Mouse (Mus musculus) MN1 (cell line): ENCODE results near the gene Cbx5.
"Not testable (repeated sequence)": the region's sequence is repeated elsewhere in the genome, so short reads cannot be mapped to it uniquely, and the experiment has no call there.

Experiments used
- DNase-seq: peaks from one replicate; pipeline ENCODE4 v3.0.0-alpha.2; 2016; ENCODE audit warnings: low spot score

Cbx5 gene

DNA sequence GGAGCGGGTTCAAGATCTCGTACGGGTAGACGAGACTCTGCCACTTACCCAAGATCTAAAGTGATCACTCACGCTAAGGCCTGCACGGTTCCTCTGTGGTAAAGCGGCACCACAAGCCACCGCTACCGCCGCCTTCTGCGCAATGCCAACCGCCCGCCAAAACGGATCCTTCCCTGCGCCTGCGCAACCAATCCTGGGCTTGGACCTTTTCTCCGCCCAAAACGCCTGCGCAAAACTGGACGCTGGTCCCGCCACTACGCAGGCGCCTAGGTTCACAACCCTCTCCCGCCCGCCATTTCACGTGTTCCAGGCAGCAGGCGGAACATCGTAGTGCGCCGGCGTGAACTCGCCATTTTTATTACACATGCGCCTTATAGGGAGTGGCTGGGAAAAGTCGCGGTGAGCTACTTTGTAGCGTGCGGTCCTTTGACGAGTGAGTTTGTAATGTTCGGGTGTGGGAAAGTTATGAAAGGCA, at the start of gene Cbx5:
Gene Cbx5 (minus strand): TSS at position 132 of the 475 bp plus-strand sequence.
- DNase-seq: peak; percentile 100

- peak; percentile 85 for DNase-seq
These were observed 46.3 kb upstream of the Cbx5 start for GRCm38 (mm10) chr15:103285778-103286417.

DNA sequence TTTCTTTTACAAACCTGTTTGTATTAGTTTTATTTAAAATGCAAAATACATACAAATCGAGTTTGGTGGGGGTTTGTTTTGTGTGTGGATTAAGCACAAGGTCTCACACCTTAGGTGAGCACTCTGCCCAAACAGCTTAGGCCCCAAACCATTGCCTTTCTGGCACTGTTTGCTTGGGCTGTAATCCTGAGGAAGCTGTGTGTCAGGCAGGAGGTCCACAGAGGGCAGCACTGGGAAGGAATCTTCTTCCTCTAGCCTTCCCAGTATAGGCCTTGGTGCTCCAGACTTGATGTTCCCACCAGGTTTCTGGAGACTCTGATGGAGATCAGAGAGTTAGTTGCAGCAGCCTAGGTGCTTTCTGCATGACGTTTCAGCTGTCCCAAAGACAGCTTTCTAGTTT, 45.0 kb upstream of the Cbx5 start:
- DNase-seq: no peak

- peak; percentile 46 for DNase-seq
These were observed 44.5 kb upstream of the Cbx5 start for GRCm38 (mm10) chr15:103284066-103284465.

DNA sequence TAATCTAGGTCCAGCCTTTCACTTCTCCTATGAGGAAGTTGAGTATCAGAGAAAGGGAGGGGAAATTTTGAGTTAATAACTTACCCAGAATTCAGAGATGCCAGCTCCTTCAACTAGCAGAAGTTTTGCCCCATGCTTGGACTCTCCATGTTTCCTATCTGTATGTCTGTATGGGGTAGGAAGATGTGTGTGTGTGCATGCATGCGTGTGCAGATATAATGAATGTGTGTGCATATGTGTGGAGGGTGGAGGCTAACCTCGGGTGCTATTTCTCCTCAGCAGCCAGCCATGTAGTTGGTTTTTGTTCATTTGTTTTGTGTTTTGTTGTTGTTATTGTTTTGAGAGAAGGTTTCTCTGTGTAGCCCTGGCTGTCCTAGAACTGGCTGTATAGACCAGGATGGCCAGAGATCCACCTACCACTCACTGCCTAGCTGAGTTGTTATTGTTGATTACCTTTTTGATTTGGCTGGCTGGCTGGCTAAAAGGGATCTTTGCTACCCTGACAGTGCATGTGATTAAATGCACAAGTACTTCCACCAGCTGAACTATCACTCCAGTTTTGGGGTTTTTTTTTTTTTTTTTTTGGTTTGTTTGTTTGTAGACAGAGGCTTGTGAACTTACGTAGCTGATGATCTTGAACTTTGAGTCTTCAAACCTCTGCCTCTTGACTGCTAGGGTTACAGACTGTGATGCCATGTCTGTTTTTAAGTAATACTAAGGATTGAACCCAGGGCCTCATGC, 42.0 kb upstream of the Cbx5 start:
- no peak for DNase-seq

DNA sequence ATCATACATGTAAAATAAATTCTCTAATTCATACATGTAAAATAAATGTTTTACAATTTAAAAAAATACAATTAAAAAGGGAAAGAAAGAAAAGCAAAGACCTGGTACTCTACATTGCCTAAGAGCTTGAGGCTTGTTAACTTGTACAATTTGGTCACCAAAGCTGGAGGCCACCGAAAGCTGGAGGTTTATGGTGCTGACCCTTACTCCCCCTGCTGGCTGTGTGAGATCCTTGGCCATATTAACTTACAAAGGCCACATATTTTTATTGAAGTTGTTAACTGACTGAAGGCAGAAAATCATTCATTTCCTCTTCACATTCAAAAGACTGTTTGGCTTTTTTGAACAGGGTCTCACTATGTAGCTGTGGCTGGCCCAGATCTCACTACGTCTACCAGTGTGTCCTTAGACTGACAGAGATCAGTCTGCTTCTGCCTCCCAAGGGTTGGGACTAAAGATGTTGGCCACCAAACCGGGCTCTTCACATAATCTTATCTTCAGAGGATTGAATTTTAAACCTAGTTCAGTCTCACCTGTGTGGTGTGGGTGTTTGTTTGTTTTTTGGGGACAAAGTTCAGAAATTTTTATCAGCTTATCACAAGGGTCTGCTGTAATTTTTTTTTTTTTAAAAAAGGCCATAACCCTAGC, 41.3 kb upstream of the Cbx5 start:
- peak; percentile 68 for DNase-seq

GRCm38 (mm10) chr15:103279750-103280149, 40.1 kb upstream of the Cbx5 start:
- no peak for DNase-seq

- DNase-seq: no peak
These were observed 38.3 kb upstream of the Cbx5 start for GRCm38 (mm10) chr15:103277949-103278348.

GRCm38 (mm10) chr15:103275943-103276342, 36.3 kb upstream of the Cbx5 start:
- DNase-seq: not testable (repeated sequence)

DNA sequence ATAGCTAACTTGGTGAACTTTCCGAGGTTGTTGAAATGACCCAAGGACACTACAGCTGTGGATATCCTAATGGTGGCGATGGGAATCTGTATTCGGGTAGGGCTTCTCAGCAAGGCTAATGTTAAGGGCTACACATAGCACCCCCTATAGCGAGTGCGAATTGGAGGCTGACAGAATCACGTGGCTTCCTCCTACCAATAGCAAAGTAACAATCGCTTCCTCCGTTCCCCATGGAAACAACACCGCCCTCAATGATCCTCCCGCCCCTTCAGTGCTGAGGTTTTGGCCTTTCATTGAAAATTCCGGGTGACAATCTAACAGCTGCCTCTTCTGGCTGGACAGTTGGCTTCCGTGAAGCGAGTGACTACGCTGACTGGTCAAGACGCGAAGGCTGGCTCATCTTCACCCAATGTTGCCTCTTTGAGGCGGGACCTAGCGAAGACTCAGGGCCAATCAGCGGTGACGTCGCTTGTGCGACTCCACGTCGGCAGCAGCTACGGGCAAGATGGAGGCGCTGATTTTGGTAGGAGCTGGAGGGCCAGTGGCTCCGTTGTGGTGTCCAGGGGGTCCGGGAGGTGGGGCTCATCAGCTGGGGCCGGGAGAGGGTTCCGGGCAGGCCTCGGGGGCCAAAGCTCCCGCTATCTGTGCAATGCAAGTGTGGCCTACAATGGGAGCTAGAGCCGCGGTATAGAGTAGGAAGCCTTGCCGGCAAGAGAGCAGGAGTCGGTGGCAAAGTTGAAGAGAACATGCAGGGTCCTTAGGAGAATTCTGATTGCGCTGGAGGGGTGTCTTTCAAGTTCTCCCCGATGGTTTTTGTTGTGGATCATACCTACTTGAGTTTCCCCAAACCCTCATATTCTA, 33.0 kb upstream of the Cbx5 start, which contains the start of gene Copz1:
Gene Copz1 (plus strand): TSS at position 296 of the 861 bp plus-strand sequence.
- peak; percentile 100 for DNase-seq

DNA sequence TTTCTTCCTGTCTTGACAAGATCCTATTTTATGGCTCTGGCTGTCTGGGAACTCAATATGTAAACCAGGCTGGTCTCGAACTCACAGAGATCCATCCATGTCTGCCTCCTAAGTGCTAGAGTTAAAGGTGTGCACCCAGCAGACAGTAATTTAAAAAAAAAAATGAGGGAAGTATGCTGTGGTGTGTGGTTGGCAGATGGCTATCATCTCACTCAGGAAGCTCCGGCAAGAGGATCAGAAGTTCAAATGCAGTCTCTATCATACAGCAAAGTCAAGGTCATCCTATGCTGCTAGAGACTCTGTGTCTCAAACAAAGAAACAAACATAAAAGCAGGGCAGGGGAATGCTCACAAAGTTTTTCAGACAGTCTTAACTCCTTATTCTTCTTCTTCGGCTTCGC, 29.3 kb upstream of the Cbx5 start:
- no peak for DNase-seq

GRCm38 (mm10) chr15:103264794-103265193, 25.2 kb upstream of the Cbx5 start:
- no peak for DNase-seq

DNA sequence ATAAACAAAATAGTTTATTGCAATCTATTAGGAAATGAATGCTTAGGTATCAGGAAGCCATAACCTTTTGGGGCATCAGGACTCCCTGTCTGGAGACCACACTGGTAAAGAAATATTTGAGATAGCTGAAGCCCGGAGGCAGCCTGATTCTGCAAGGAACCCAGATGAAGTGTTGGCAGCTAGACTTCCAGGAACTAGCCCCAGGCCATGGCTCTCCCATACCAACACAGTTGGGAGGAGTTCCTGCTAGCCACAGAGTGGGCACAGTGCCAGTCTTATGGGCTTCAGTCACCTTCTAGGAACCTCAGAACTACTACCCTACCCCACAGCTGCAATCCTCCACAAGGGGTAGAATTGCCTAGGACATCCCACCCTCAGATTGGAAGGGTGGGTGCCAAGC, 20.4 kb upstream of the Cbx5 start:
- DNase-seq: no peak

GRCm38 (mm10) chr15:103259162-103259561, 19.5 kb upstream of the Cbx5 start:
- no peak for DNase-seq

GRCm38 (mm10) chr15:103257790-103258728, 18.4 kb upstream of the Cbx5 start, which contains the start of gene Nfe2:
Gene Nfe2 (minus strand): TSS chr15:103258403.
- DNase-seq: no peak

- no peak for DNase-seq
These were observed 16.8 kb upstream of the Cbx5 start for GRCm38 (mm10) chr15:103256210-103256986.

- no peak for DNase-seq
These were observed 15.6 kb upstream of the Cbx5 start for GRCm38 (mm10) chr15:103255169-103255568.

GRCm38 (mm10) chr15:103253352-103253751, 13.7 kb upstream of the Cbx5 start:
- DNase-seq: no peak

DNA sequence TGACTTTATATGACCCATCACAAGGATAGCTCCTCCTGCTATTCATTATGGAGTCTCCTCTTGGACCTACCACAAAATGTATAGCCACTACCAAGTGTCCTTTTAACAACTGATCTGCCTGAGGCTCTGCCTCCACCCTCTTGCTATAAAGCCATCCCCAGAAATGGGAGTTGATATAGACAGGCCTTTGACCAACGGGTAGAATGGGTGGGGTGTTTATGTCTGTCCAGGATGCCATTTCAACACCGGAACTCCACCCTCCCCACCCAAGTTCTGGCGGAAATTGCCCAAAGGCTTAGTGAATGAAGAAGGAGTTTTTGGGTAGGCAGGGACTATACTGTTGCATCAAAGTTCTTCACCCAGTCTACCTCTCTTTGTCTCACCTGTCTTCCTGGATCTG, 13.0 kb upstream of the Cbx5 start:
- no peak for DNase-seq

GRCm38 (mm10) chr15:103251595-103251994, 12.0 kb upstream of the Cbx5 start:
- DNase-seq: no peak
